Mouse (Mus musculus) adrenal gland, postnatal 14 days (tissue): Measurements from ENCODE around the gene Plscr5. TPM values are rescaled to one million over a fixed set of nuclear protein-coding genes. Genes with fewer than 3 reads are reported as not detected.
A peak's percentile ranks its signal among the peaks of the same experiment; 100 is the strongest.

ENCODE experiments used
- DNase-seq: peaks from one replicate; pipeline ENCODE4 v3.0.0; 2021; ENCODE audit warnings: mixed read lengths
- total RNA-seq: library from RNA; stranded (reverse); gene quantifications from 2 replicates; pipeline ENCODE4 v1.2.3, GENCODE M21; 2021

Gene Plscr5
- total RNA-seq, 1 experiment from 2014 or later, result not detected

DNA sequence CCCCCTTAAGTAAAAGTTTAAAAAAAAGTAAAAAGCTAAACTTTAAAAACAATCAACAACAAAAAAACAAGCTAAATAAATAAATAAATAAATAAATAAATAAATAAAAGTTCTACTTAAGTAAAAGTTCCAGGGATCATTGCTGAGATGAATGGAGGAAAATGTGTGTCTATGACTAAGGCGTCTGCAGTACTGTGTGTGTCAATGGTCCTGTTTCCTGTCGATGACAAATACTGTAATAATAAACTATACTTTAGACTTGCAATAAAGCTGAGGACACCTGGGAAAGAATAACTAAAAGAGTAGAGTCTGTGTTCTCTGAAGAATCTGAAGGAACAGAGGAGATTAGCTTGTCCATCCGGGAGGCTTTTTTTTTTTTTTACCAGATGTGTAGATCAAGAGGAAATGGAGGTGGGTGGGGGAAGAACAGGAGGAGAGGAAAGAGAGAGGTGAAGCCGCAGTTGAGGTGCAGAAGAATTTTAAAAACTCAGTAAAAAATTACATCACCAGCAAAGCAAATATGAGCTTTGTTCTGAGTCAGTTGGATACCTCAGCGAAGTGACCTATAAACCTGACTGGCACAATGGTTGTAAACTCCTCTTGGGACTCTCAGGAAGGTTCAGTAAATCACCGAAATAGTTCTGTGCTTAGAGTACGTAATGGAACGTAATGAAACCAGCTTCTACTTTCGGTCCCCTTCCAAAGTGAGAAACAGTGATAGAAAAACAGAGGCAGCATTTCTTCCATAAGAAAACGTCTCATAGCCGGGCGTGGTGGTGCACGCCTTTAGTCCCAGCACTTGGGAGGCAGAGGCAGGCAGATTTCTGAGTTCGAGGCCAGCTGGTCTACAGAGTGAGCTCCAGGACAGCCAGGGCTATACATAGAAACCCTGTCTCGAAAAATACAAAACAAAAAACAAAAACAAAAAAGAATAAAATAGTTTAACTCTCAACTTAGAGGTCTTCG lies 36.4 kb downstream of the Plscr5 start:
- no peak for DNase-seq

DNA sequence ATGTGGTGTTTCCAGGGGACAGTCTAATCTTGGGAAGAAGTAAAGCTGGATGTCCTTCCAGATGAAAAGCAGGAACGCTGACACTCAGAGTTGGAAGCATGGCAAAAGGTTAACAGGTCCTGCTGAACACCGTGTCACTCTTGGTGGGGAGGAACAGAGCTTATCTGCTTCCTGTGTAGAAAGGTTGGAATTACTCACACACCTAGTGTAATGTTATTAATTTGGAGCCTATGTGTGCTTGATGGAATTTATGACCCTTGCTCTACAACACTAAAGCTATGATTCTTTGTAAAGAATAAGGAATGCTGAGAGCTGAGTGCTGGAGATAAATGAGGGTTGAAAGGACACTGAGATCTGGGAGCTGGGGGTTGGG lies 37.1 kb downstream of the Plscr5 start:
- no peak for DNase-seq

DNA sequence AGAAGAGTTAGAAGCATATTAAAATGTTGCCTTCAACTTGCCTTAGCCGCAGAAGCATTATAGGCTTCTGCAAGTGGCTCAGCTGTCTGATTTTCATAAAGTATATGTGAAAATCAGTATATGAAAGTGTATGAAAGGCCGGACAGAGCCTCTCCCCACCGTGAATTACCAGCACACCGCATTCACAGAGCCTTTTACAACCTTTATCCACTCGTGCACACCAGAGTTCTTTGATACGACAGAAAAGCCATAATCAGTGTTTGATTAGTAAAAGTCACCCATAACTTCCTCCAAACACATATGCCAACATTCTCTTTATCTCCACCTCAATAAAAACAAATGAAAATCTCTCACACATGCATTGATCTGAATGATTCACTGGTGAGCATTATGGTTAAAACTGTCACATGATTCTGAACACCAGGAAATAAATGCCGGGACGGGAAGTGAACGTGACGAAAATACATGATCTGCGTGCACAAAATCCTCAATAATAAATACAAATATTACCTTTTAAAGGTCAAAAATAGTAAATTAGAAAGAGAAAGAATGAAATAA lies 42.2 kb downstream of the Plscr5 start:
- no peak for DNase-seq

DNA sequence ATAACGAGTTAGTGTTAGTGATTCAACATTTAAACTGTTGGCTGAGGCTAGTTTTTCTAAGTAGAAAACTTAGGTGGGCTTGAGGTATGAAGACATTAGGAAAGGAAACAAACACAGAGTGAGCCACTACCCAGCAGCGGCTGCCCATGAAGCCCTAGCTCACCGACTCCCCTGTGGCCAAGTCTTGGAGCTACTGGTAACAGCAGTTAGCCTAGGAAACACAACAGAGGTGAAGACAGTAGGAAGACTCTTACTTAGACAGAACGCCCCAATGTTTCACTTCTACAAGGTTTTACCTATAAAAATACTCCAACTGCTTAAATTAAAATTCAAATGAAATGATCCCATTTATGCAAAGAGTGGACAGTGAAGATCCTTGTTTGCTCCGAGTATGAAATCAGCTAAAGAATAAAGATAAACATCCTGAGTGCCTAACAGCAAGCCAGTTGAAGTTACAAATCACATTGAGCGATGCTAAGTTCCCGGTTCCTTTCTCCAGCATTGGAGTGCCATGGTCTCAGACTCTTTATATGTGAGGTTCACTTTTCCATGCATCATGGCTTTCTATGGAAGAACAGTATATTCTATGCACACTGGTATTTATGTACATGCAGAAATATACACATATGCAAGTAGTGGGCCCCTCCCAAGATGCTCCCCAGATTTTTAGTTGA lies 56.2 kb downstream of the Plscr5 start:
- no peak for DNase-seq

DNA sequence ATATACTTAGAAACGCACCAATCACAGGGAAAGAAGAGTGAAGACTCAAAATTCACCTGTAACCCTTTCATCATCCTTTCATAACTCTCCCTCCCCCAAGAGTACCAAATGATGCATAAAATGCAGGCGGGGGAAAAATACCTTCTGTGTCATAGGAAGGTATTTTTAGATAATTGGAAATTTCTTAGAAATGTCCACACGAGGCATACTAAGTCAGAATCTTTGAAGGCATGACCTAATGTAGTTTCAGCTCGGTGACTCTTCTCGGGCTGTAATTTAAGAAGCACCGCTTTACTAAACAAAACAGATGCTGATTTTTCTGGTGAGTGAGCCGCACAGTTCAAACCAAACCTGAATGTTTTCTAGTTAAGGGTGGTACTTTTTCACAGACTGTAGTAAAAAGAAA lies 56.7 kb downstream of the Plscr5 start, which contains the start of gene Plscr1:
TSS of gene Plscr1 (plus strand) at position 304 of the 406 bp plus-strand sequence.
- no peak for DNase-seq

DNA sequence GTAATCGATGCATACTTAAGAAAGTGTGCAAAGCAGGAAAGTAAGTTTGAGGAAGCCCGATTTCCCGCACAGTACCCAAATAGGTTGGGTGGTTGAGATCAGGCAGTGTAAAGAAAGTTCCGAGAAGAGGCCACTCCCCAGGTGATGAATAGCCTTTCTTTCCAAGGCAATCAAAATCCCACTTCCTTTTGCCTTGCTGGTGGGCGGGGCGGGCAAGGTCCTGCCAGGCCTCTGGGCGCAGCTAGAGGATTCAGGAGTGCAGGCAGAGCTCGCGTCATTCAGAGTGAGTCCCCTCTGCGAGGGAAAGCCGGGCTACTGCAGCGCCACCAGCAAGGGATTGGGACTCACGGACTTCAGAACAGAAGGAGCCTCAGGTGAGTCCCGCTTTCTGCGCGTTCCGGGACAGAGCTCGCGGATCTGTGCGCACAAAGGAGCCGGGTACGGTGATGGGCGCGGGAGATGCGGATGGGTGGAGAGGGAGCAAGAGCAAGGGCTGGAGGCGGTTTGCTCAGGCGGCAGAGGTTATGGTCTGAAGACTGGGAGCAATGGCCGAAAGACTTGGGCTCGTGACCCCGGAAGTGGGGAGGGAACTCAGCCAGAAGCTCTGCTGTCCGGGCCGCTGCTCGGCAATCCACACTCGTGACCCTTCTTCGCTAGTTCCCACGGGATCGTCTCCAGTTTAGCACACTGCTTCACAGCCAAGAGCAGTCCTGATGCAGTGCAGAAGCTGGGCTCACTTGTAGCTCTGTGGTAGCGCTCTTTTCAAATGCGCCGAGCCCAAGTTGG lies 57.4 kb downstream of the Plscr5 start:
- peak; percentile 86 for DNase-seq

DNA sequence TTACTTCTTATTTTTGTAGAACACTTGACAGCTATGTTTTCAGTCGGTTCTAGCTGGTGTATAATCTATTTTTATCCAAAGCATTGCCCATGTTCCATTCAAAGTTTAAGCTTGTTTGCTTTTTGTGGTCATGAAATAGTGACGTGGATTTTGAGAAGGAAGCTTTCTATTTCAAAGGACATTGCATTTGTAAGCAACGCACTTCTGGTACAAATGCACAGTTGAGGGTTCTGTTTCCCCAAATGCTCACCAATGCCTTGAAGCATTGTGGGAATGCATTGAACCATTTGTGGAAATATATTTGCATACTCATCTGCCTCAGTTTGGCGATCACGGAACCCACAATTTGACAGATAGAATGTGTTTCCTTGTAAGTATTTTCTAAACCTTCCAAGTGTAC lies 60.0 kb downstream of the Plscr5 start:
- no peak for DNase-seq

DNA sequence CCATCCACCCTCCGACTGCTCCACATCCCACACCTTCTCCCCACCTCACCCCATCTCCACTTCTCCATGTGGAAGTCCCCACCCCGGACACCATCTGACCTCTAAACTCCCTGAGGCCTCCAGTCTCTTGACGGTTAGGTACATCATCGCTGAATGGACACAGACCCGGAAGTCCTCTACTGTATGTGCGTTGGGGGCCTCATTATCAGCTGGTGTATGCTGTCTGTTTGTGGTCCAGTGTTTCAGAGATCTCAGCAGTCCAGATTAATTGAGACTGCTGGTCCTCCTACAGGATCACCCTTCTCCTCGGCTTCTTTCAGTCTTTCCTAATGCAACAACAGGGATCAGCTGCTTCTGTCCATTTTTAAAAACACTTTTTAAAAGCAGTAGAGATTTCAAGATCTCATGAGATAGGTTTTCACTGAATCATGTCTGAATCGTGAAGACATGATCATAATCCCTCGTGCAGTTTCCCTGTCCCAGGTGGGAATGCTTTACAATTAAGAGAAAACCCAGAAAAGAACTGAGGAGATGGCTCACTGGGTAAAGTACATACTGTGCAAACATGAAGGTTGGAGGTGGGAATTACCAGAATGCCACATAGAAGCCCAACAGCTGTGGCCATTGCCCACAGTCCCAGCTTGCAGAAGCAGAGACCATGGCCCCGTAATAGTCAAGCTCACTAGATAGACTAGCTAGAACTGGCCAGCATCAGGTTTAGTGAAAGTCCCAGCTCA lies 61.0 kb downstream of the Plscr5 start:
- no peak for DNase-seq

Other genes starting within 250 kb of the Plscr5 start
- 8.5 and 11.5 TPM in 2 replicates for gene Plscr1, start 56.8 kb downstream of the Plscr5 start, total RNA-seq
- 9.8 and 9.9 TPM in 2 replicates for gene Plscr2, start 82.7 kb downstream of the Plscr5 start, total RNA-seq
- not detected in 2 replicates for gene 1700057G04Rik, start 116.4 kb downstream of the Plscr5 start, total RNA-seq